Mouse (Mus musculus): Measurements from ENCODE around the gene Cadm4. TPM values are rescaled to one million over a fixed set of nuclear protein-coding genes. Genes with fewer than 3 reads are reported as not detected.
"Not testable (repeated sequence)": the region's sequence is repeated elsewhere in the genome, so short reads cannot be mapped to it uniquely, and the experiment has no call there.

The Cadm4 gene
- polyA plus RNA-seq, 1 experiment from 2014 or later, result 44.1 TPM

DNA sequence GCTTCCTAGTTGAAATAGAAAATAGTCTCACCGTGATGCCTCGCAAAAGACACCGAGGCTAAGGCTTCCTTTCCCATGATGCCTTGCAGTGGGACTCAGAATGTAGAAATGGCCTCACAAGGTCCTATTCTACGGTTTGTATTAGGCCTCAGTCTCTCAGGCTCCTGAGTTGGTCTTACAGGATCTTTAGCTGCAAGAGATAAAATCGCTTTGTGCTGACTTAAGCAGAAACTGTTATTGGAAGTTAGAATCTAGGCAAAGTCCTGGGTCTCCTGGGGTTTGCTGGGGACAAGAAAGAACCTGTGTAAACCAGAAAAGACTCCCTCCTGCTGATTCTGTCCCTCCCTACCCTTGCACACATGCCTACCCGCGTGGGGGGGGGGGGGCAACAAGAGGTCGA, 5.5 kb upstream of the Cadm4 start:
- CTCF ChIA-PET, result interaction anchor here (1.7 kb wide), 1 partner anchor 50 kb away, joined by 4 read pairs; no protein-coding TSS in a partner anchor
- in situ Hi-C loops (cut with MboI; ENCODE audit: low pct_unique_long_range_greater_than_20kb), result loop anchor here (5.0 to 10.0 kb wide), 2 partner anchors 96 to 178 kb away; no protein-coding TSS in a partner anchor
- ATAC-seq (no peak), DNase-seq (ENCODE audit: low read depth, low spot score) (no peak)
- H3K27me3 ChIP-seq, result no peaks in the 10 kb centered on the region
- POLR2A ChIA-PET, result no interaction called here
- no peak for TF ChIP-seq CTCF (IDR thresholded peaks at IDR 0.05)

DNA sequence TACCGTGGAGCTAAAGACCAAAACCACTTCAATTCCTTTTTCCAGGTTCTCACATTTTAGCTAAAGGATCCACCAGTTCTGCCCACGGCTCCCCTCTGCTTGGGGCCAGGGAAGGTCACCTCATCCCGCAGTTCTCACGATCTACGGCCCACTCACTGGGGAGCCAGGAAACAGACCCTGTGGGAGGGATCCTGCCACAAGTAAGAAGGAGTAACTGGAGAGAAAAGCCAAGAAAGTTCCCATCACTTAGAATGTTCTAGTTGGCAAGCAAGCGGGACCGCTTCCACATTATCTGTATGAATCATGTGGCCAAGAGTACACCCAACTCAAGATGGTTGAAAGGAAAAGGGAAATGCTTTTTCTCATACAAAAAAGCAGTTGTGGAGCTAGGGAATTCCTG, 5.0 kb upstream of the Cadm4 start:
- ChIA-PET POLR2A (no interaction called here), CTCF (interaction anchor here (1.7 kb wide), 1 partner anchor 50 kb away, joined by 4 read pairs; no protein-coding TSS in a partner anchor)
- ATAC-seq, result no peak
- DNase-seq (ENCODE audit: low read depth, low spot score), result no peak
- H3K27me3 ChIP-seq, result no peaks in the 10 kb centered on the region
- TF ChIP-seq CTCF (IDR thresholded peaks at IDR 0.05), result no peak
- in situ Hi-C loops (cut with MboI; ENCODE audit: low pct_unique_long_range_greater_than_20kb), result loop anchor here (5.0 to 10.0 kb wide), 2 partner anchors 95 to 178 kb away; no protein-coding TSS in a partner anchor

DNA sequence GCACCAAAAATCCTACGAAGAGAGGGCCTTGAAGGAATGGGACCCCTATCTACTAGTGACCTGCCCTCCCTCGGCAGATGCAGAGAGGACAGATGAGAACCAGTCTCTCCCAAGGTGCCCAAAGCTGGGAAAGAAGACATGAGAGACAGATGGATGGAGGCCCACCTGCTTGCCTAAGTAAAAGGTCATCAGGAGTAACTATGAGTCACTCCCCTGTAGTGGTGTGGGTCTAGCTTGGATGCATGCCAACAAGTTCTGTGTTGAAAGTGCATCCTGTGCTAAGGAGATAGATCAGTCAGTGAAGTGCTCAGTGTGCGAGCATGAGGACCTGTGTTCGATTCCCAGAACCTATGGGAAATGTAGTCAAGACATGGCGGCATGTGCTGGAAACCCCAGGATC, 2.9 kb upstream of the Cadm4 start:
- POLR2A ChIA-PET, result no interaction called here
- TF ChIP-seq CTCF (IDR thresholded peaks at IDR 0.05), result no peak
- ATAC-seq, result no peak
- in situ Hi-C loops (cut with MboI; ENCODE audit: low pct_unique_long_range_greater_than_20kb), result loop anchor here (5.0 to 10.0 kb wide), 2 partner anchors 93 to 176 kb away; no protein-coding TSS in a partner anchor
- DNase-seq (ENCODE audit: low read depth, low spot score), result no peak
- CTCF ChIA-PET, result no interaction called here
- H3K27me3 ChIP-seq, result no peaks in the 10 kb centered on the region

DNA sequence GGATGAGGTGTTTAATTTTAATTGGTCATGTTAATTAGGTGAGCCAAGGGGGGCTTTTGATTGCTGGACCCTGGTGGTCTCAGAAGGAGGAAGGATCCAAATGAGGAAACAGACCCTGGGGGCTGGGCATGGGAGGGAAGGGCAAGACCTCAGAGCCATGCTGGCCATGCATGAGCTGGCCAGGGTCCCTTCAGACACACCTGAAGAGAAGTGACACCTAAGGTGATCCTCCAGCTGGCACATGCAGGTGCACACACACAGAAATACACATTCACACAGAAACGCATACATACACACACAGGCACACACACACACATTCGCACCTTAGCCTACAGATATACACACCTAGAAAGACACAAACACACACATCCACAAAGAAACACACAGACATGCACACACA, 2.1 kb upstream of the Cadm4 start:
- ChIA-PET CTCF (no interaction called here), POLR2A (no interaction called here)
- in situ Hi-C loops (cut with MboI; ENCODE audit: low pct_unique_long_range_greater_than_20kb), result loop anchor here (5.0 to 10.0 kb wide), 2 partner anchors 93 to 175 kb away; no protein-coding TSS in a partner anchor

GRCm38 (mm10) chr7:24480121-24480941, 1.5 kb upstream of the Cadm4 start:
- H3K27me3 ChIP-seq, result no peaks in the 10 kb centered on the region
- DNase-seq (ENCODE audit: low read depth, low spot score), result no peak
- POLR2A ChIA-PET, result no interaction called here
- in situ Hi-C loops (cut with MboI; ENCODE audit: low pct_unique_long_range_greater_than_20kb), result no loop called here
- no peak for ATAC-seq
- no peak for TF ChIP-seq CTCF (IDR thresholded peaks at IDR 0.05)
- CTCF ChIA-PET, result interaction anchor here (1.9 kb wide), 1 partner anchor 39 kb away, joined by 5 read pairs; no protein-coding TSS in a partner anchor

More for the DNA sequence above, 2.1 kb upstream of the Cadm4 start:
- no peak for DNase-seq (ENCODE audit: low read depth, low spot score)
- TF ChIP-seq CTCF (IDR thresholded peaks at IDR 0.05), result no peak
- ATAC-seq, result no peak
- H3K27me3 ChIP-seq, result no peaks in the 10 kb centered on the region

DNA sequence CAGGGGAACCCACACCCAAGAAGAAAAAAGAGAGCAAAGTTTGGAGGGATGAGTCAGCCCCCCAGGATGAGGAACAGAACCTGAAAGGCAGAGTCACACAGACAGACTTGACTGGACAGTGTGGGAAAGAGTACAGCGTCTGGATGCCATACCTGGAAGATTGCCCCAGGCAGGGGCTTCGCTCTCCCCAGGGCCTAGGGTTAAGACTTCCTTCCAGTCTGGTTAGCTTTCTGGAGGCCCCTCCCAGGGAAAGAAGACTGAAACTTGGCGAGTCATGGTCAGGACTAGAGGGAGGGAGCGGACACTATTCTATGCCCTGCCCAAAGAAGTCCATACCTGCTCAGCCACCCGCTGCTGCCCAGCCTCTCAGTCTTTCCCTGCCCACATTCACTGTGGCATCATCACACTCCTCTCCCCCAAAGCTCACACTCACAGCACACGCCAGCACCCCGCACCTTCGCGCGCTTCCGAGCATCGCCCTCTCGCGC, 793 bp upstream of the Cadm4 start:
- CTCF ChIA-PET, result interaction anchor here (1.5 to 1.9 kb wide), 2 partner anchors 8 to 39 kb away, joined by 4 to 5 read pairs; no protein-coding TSS in a partner anchor
- POLR2A ChIA-PET, result interaction anchor here (1.1 kb wide), 1 partner anchor 57 kb away, joined by 3 read pairs; no protein-coding TSS in a partner anchor
- ATAC-seq, result no peak
- no peaks in the 10 kb centered on the region for H3K27me3 ChIP-seq
- in situ Hi-C loops (cut with MboI; ENCODE audit: low pct_unique_long_range_greater_than_20kb), result no loop called here
- no peak for DNase-seq (ENCODE audit: low read depth, low spot score)
- no peak for TF ChIP-seq CTCF (IDR thresholded peaks at IDR 0.05)

DNA sequence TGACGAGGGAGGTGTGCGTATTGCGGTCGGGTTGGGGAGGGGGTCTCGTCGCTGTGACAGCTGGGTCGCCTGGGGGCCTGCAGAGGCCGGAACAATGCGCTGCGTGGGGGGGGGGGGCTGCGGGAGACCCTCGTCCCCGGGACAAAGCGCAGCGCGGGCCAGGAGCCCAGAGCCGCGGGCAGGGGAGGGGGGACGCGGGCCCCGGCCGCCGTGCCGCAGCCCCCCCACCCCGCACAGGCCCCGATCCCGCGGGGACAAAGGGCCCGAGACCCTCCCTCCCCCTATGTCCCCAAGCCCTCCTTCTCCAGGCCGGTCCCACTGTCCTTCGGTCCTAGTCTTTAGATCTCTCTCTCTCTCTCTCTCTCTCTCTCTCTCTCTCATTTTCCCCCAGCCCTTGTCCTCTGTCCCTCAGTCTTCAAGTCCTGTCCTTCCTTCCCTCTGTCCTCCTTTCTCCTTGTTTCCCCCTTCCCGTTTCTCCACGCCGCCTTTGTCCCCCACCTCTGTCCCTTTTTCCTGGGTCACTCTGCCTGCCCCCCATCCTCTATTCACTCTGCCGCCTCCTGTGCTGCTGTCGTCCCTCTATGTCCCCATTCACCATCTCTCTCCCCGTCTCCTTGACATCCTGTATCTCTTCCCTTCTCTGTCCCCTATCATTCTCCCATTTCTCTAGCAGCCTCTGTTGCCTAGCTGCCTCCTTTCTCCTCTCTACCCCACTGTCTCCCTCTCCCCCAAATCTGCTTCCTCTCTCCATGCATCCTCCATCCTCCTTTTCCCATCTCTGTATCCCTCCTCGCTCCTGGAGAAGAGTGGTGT, 591 bp downstream of the Cadm4 start:
- H3K27me3 ChIP-seq, result no peaks in the 10 kb centered on the region
- ATAC-seq (no peak), DNase-seq (ENCODE audit: low read depth, low spot score) (no peak)
- in situ Hi-C loops (cut with MboI; ENCODE audit: low pct_unique_long_range_greater_than_20kb), result no loop called here
- no peak for TF ChIP-seq CTCF (IDR thresholded peaks at IDR 0.05)
- ChIA-PET POLR2A (interaction anchor here (1.1 kb wide), 1 partner anchor 55 kb away, joined by 3 read pairs; no protein-coding TSS in a partner anchor), CTCF (interaction anchor here (1.5 kb wide), 1 partner anchor 9 kb away, joined by 4 read pairs; no protein-coding TSS in a partner anchor)

DNA sequence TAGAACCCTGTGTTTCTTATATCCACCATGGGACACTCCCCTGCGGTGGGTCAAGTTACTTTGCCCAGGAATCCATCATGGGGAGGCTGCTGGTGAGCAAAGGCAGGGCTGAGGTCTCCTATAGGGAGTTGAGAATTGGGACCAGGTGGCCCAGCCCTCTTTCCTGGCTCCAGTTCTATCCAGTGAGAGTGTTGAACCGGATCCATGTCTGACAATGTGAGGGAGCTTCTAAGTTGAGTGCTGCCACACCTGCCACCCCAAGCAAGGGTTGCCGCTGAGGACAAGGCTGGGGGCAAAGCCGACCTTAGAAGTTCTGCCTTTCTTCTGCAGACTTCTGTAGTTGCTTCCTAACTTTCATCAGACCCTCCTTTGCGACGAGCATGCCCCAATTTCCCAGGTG, 1.5 kb downstream of the Cadm4 start:
- DNase-seq (ENCODE audit: low read depth, low spot score); ATAC-seq; in situ Hi-C loops (cut with MboI; ENCODE audit: low pct_unique_long_range_greater_than_20kb); H3K27me3 ChIP-seq: not testable (repeated sequence)
- CTCF ChIA-PET, result interaction anchor here (0.9 kb wide), 1 partner anchor 41 kb away, joined by 4 read pairs; no protein-coding TSS in a partner anchor
- POLR2A ChIA-PET, result interaction anchor here (1.3 kb wide), 1 partner anchor 24 kb away, joined by 3 read pairs; the partner anchor contains the start of gene Zfp428

DNA sequence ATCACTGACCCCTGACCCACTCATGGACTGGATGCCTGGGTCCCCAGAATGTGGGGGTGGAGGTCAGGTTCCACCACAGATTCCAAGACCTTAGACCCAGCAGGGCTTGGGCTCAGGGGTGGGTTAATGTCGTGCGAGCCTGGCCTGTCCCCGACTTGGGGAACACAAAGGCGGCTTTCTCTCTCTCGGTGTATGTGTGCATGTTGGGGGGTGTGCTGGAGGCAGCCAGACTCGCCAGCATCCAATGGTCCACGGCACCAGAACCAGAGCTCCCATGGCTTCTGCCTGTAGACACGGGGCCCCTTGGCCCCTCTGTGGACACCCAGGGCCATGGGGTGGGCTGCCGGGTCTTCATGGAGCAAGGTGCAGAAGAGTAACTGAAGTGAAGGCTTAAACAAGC, 3.7 kb downstream of the Cadm4 start:
- ChIA-PET POLR2A (no interaction called here), CTCF (interaction anchor here (1.9 kb wide), 1 partner anchor 12 kb away, joined by 7 read pairs; no protein-coding TSS in a partner anchor)
- in situ Hi-C loops (cut with MboI; ENCODE audit: low pct_unique_long_range_greater_than_20kb), result no loop called here
- TF ChIP-seq CTCF (IDR thresholded peaks at IDR 0.05), result no peak
- no peaks in the 10 kb centered on the region for H3K27me3 ChIP-seq
- DNase-seq (ENCODE audit: low read depth, low spot score) (no peak), ATAC-seq (no peak)

DNA sequence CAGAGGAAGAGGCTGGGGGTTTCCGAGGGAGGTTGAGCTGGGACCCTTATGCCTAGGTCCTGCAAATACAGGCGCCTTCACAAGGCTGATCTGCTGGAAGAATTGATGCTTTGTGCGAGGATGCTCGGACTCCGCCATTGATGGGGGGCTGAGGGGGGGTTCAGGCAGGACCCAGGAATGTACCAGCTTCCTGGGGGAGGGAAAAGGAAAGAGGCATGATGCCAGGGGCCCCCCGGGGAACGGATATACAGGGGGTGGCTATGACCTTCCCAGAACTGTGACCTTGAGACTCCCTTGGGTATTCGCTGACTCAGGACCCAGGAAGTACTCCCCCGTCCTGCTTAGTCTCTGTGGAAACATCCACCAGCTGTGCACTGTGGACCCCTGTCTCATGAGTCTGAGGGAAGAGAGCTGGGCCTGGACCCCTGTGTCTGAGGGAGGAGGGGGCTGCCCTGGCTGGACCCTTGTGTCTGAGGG, 4.9 kb downstream of the Cadm4 start:
- no peak for TF ChIP-seq CTCF (IDR thresholded peaks at IDR 0.05)
- CTCF ChIA-PET, result interaction anchor here (0.7 to 0.8 kb wide), 2 partner anchors 13 to 79 kb away, joined by 3 to 5 read pairs; no protein-coding TSS in a partner anchor
- POLR2A ChIA-PET, result no interaction called here
- H3K27me3 ChIP-seq, result no peaks in the 10 kb centered on the region
- DNase-seq (ENCODE audit: low read depth, low spot score), result no peak
- ATAC-seq, result no peak
- in situ Hi-C loops (cut with MboI; ENCODE audit: low pct_unique_long_range_greater_than_20kb), result no loop called here
